Mouse (Mus musculus): ENCODE data around the gene Apon.
"Not testable (repeated sequence)": the region's sequence is repeated elsewhere in the genome, so short reads cannot be mapped to it uniquely, and the experiment has no call there.

GRCm38 (mm10) chr10:128290594-128290993 lies 36.7 kb downstream of the Apon start:
- TF ChIP-seq CTCF (IDR thresholded peaks at IDR 0.05; ENCODE audit: low read depth, low read length); POLR2A (IDR thresholded peaks at IDR 0.05; ENCODE audit: extremely low read depth, insufficient read depth, low read length): not testable (repeated sequence)
